Mouse (Mus musculus): Measurements from ENCODE around the gene Sidt2. TPM values are rescaled to one million over a fixed set of nuclear protein-coding genes. Genes with fewer than 3 reads are reported as not detected.

The Sidt2 gene
- polyA plus RNA-seq, 1 experiment from 2014 or later: 37.6 TPM

DNA sequence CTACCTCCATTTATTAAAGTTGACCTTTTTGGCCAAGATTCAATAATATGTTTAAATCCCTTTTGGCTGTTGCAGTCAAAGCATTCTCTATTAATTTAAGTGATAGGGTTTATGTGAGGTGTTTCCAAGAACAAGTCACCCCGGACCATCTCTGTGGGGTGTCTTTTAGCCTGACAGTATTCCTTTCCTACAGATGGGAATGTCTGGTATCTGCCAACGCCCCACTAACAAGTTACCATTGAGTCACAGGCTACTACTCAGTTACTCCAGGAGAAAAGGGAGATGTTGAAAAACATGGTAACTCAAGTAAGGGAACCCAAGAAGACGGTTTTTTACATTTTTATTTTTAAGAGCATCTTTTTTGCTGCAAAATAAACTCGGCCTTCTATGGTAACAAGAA, 49.9 kb downstream of the Sidt2 start:
- H3K4me2 ChIP-seq (replicated peaks): peak overlapping the region; percentile 78
- peaks cover 25% of the 10 kb centered on the region for H3K4me1 ChIP-seq
- H3K27ac ChIP-seq (replicated peaks): peak overlapping the region; percentile 95; the same call in 1 of the 2 replicates
- H3K9ac ChIP-seq (replicated peaks): peak overlapping the region; percentile 94
- H3K4me3 ChIP-seq: peak overlapping the region; percentile 85
- H3K9me3 ChIP-seq: no peaks in the 10 kb centered on the region
- H3K27me3 ChIP-seq: no peaks in the 10 kb centered on the region
- peaks cover 31% of the 10 kb centered on the region for H3K36me3 ChIP-seq
- WGBS: 63% methylated on average over 4 of the region's 4 CpGs
- ATAC-seq (replicated peaks): no peak

DNA sequence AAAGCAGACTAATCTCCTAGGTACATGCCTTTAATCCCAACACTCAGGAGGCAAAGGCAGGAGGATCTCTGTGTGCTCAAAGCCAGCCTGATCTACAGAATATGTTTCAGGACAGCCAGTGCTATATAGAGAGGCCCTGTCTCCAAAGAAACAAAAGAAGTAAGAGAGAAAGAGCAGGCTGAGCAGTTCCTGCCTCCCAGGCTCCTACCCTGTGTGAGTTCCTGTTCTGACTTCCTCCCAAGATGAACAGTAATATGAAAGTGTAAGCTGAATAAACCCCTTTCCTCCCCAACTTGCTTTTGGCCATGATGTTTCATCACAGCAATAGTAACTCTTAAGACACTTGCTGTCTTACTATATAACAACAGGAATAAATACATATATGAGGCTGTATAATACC, 61.4 kb downstream of the Sidt2 start:
- no peaks in the 10 kb centered on the region for H3K4me1 ChIP-seq
- no peak for ATAC-seq (replicated peaks)
- H3K9me3 ChIP-seq: no peaks in the 10 kb centered on the region
- H3K27ac ChIP-seq (replicated peaks): no peak overlapping the region
- H3K4me2 ChIP-seq (replicated peaks): no peak overlapping the region
- H3K4me3 ChIP-seq: no peak overlapping the region
- no peaks in the 10 kb centered on the region for H3K27me3 ChIP-seq
- no peak overlapping the region for H3K9ac ChIP-seq (replicated peaks)
- peaks cover 90% of the 10 kb centered on the region for H3K36me3 ChIP-seq

Small RNA genes within 50 kb of the gene (microRNA-seq; reads per million reads assigned to microRNA genes)
- not detected for gene Mir7087

Other genes with a start within 250 kb of the Sidt2 start
- 14.5 and 18.2 TPM in 2 replicates for gene Cep164, start 126.6 kb downstream of the Sidt2 start, polyA plus RNA-seq (2015; fragmentation: Nextera tagmentation; extraction: Ambion mirVana)
- 47.2 and 47.4 TPM in 2 replicates for gene Bace1, start 116.7 kb downstream of the Sidt2 start, polyA plus RNA-seq (2015; fragmentation: Nextera tagmentation; extraction: Ambion mirVana)
- 25.6 and 26.7 TPM in 2 replicates for gene Pcsk7, start 48.8 kb downstream of the Sidt2 start, polyA plus RNA-seq (2015; fragmentation: Nextera tagmentation; extraction: Ambion mirVana)
- gene Rnf214, start 48.3 kb downstream of the Sidt2 start, polyA plus RNA-seq (2015; fragmentation: Nextera tagmentation; extraction: Ambion mirVana): 96.5 and 96.9 TPM in 2 replicates
- 2.6 and 2.8 TPM in 2 replicates for gene Tagln, start 19.2 kb downstream of the Sidt2 start, polyA plus RNA-seq (2015; fragmentation: Nextera tagmentation; extraction: Ambion mirVana)
- gene Pafah1b2, start 57.4 kb upstream of the Sidt2 start, polyA plus RNA-seq (2015; fragmentation: Nextera tagmentation; extraction: Ambion mirVana): 284 and 289 TPM in 2 replicates
- 7.8 and 9.2 TPM in 2 replicates for gene Sik3, start 57.6 kb upstream of the Sidt2 start, polyA plus RNA-seq (2015; fragmentation: Nextera tagmentation; extraction: Ambion mirVana)